8 mouse cellular contexts compared by ENCODE assay signal in the genomic region with DNA sequence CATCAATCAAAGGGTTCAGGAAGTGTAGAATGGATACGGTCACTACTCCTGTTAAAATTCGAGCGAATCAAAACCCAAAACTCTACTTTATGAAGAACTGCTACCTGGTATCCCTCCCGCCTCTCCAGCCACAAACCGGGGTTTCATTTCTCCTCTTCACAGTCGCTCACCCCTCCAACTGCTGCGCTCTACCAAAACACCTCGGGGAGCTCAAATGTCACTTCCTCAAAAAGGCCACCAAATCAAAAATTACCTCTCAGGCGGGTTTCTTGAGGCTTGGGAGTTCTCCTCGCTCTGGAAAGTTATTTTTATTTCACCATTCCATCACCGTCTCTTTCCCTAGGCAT. TPM values are rescaled to one million over a fixed set of nuclear protein-coding genes. Genes with fewer than 3 reads are reported as not detected.
A peak's percentile ranks its signal among the peaks of the same experiment; 100 is the strongest.
DNase-seq lines count a peak whose midpoint lies in the region; ATAC-seq and TF ChIP-seq lines count a peak whose summit lies in the region.

No protein-coding gene starts in this region.

- WGBS in lung, adult 2 months = 1% methylated on average over 11 of the region's 11 CpGs
- 0% methylated on average over 11 of the region's 11 CpGs for WGBS in embryonic facial prominence, embryonic 14.5 days
- under 1% methylated on average over 11 of the region's 11 CpGs for WGBS in limb, embryonic 13.5 days

- peak overlapping the region; percentile 96 for H3K4me2 ChIP-seq in embryonic facial prominence, embryonic 14.5 days (ENCODE audit: low read depth, low read length)
- peak overlapping the region; percentile 98 for H3K4me2 ChIP-seq in limb, embryonic 13.5 days (replicated peaks)

- H3K36me3 ChIP-seq in embryonic facial prominence, embryonic 14.5 days (ENCODE audit: control insufficient read depth, insufficient read depth, low read length) = no peaks in the 10 kb centered on the region
- no peaks in the 10 kb centered on the region for H3K36me3 ChIP-seq in limb, embryonic 13.5 days

- peak overlapping the region; percentile 84 for H3K4me3 ChIP-seq in lung, adult 2 months (replicated peaks; ENCODE audit: extremely low read depth, low read depth, low read length)
- peak overlapping the region; percentile 66 for H3K4me3 ChIP-seq in embryonic facial prominence, embryonic 14.5 days (ENCODE audit: low read depth, low read length)
- H3K4me3 ChIP-seq in limb, embryonic 13.5 days = peak overlapping the region; percentile 71

- H3K4me1 ChIP-seq in lung, adult 2 months (ENCODE audit: control insufficient read depth, insufficient read depth, low read length) = no peaks in the 10 kb centered on the region; the same call in 1 of the 2 replicates
- peaks cover 5% of the 10 kb centered on the region; the same call in 1 of the 2 replicates for H3K4me1 ChIP-seq in embryonic facial prominence, embryonic 14.5 days (ENCODE audit: control insufficient read depth, insufficient read depth, low read length)
- peaks cover 2% of the 10 kb centered on the region; the same call in 1 of the 2 replicates for H3K4me1 ChIP-seq in limb, embryonic 13.5 days

- no peak for DNase-seq in lung, adult 2 months
- DNase-seq in lung, postnatal 10 days = no peak
- peak; percentile 11 for DNase-seq in embryonic facial prominence, embryonic 14.5 days (ENCODE audit: low spot score)
- peak; percentile 18 for DNase-seq in neural tube, embryonic 10.5 days (ENCODE audit: extremely low spot score, low spot score)
- DNase-seq in adipocyte (ENCODE audit: low spot score) = no peak
- no peak for DNase-seq in gastrocnemius, postnatal 10 days
- DNase-seq in gastrocnemius, postnatal 4 days (ENCODE audit: low spot score in 2 of 2) = no peak

- peaks cover 32% of the 10 kb centered on the region for H3K27me3 ChIP-seq in embryonic facial prominence, embryonic 14.5 days (replicated peaks; ENCODE audit: control insufficient read depth, insufficient read depth, low read length)
- H3K27me3 ChIP-seq in limb, embryonic 13.5 days = peaks cover 22% of the 10 kb centered on the region

- no peak for TF ChIP-seq POLR2A in lung, adult 2 months (IDR thresholded peaks at IDR 0.05; ENCODE audit: borderline replicate concordance, extremely low read depth, low read depth, low read length)

- no peak overlapping the region for H3K27ac ChIP-seq in embryonic facial prominence, embryonic 14.5 days (replicated peaks; ENCODE audit: low read depth, low read length)
- H3K27ac ChIP-seq in limb, embryonic 13.5 days = no peak overlapping the region

- no peak for ATAC-seq in embryonic facial prominence, embryonic 14.5 days (ENCODE audit: low read depth)
- no peak for ATAC-seq in limb, embryonic 13.5 days (ENCODE audit: low FRiP score, low read depth)

- no peak for TF ChIP-seq CTCF in lung, adult 2 months (IDR thresholded peaks at IDR 0.05; ENCODE audit: insufficient read depth, low read length)

- H3K9ac ChIP-seq in embryonic facial prominence, embryonic 14.5 days (ENCODE audit: low read depth, low read length) = peak overlapping the region; percentile 66
- H3K9ac ChIP-seq in limb, embryonic 13.5 days = peak overlapping the region; percentile 73

- H3K9me3 ChIP-seq in embryonic facial prominence, embryonic 14.5 days (ENCODE audit: control insufficient read depth, low read length) = no peaks in the 10 kb centered on the region
- H3K9me3 ChIP-seq in limb, embryonic 13.5 days = no peaks in the 10 kb centered on the region

RNA-seq across cellular contexts. Expression of gene Ap1s3, which starts 0.6 kb away (rescaled TPM):
- polyA plus RNA-seq in lung, adult 2 months (2012; rRNA removed) = 36.1 and 40.0 TPM in 2 replicates
- 0.31 and 0.41 TPM in 2 replicates for polyA plus RNA-seq in embryonic facial prominence, embryonic 14.5 days (2014; fragmentation: Nextera tagmentation; extraction: Ambion mirVana)
- polyA plus RNA-seq in limb, embryonic 13.5 days (2015; fragmentation: Nextera tagmentation; extraction: Ambion mirVana) = 0.50 and 0.51 TPM in 2 replicates
- total RNA-seq in gastrocnemius, postnatal 10 days (2021) = under 1 TPM in 1 of 2 experiments, not detected in 1; 0.14 TPM
- total RNA-seq in gastrocnemius, postnatal 4 days (2021) = under 1 TPM; 0.26 to 0.27 TPM

Comparison
In these comparisons a context has a peak if more than half of its experiments do, and no peak if none do; other contexts are left out.
1. DNase-seq: peak in embryonic facial prominence, embryonic 14.5 days (single experiment) and neural tube, embryonic 10.5 days (single experiment); none in lung, adult 2 months (single experiment), lung, postnatal 10 days (single experiment), adipocyte (single experiment), gastrocnemius, postnatal 10 days (single experiment) and gastrocnemius, postnatal 4 days (0 of 2).
2. RNA of gene Ap1s3, which starts 0.6 kb away (polyA plus RNA-seq): 36.1 to 40.0 TPM in lung, adult 2 months; 0.50 to 0.51 TPM in limb, embryonic 13.5 days and 0.31 to 0.41 TPM in embryonic facial prominence, embryonic 14.5 days; every median in the first group is over 10 times any median in the second.
3. Peak in every context shown above with its lines, with median percentiles within 50 percentile points of each other: H3K4me3 ChIP-seq.